Mouse (Mus musculus) liver, adult 2 months (tissue): ENCODE data around the gene Zfp36l2. TPM values are rescaled to one million over a fixed set of nuclear protein-coding genes. Genes with fewer than 3 reads are reported as not detected.
"Not testable (repeated sequence)": the region's sequence is repeated elsewhere in the genome, so short reads cannot be mapped to it uniquely, and the experiment has no call there.

ENCODE experiments used
- DNase-seq: peaks from one replicate; pipeline ENCODE4 v3.0.0-alpha.2; 2011; ENCODE audit warnings: low read depth, low spot score; ENCODE audit errors: extremely low read depth
- H3K27ac ChIP-seq: fragments of 200-500 bp; replicated peaks from 2 replicates; pipeline ENCODE4 v1.5.1; 2012; ENCODE audit warnings: low read depth, mild to moderate bottlenecking, control low read depth, inconsistent platforms, low read length; ENCODE audit not compliant: insufficient read depth
- H3K27me3 ChIP-seq: fragments of 200-500 bp; 2 replicates; pipeline ENCODE4 v1.6.1; 2012; ENCODE audit warnings: mild to moderate bottlenecking, moderate library complexity, low read length, inconsistent platforms; ENCODE audit not compliant: control insufficient read depth, insufficient read depth
- H3K36me3 ChIP-seq: fragments of 200-500 bp; 2 replicates; pipeline ENCODE4 v1.6.1; 2012; ENCODE audit warnings: low read length, inconsistent platforms; ENCODE audit not compliant: control insufficient read depth, insufficient read depth
- H3K4me1 ChIP-seq: fragments of 200-500 bp; 2 replicates; pipeline ENCODE4 v1.6.1; 2011; ENCODE audit warnings: low read length; ENCODE audit not compliant: control insufficient read depth, insufficient read depth
- H3K4me3 ChIP-seq: fragments of 200-500 bp; 2 replicates; pipeline ENCODE4 v1.5.1; 2011; ENCODE audit warnings: low read depth, mild to moderate bottlenecking, control low read depth, low read length, moderate library complexity; ENCODE audit not compliant: insufficient read depth
- H3K79me2 ChIP-seq: fragments of 200-500 bp; 2 replicates; pipeline ENCODE4 v1.6.1; 2012; ENCODE audit warnings: inconsistent platforms, mild to moderate bottlenecking, low read length, moderate library complexity; ENCODE audit not compliant: control insufficient read depth, insufficient read depth
- H3K9ac ChIP-seq: fragments of 200-500 bp; 2 replicates; pipeline ENCODE4 v1.6.1; 2012; ENCODE audit warnings: low read depth, mild to moderate bottlenecking, control low read depth, inconsistent platforms, low read length
- CTCF ChIP-seq: fragments of 200-500 bp; IDR thresholded peaks from 2 replicates; pipeline ENCODE4 v1.5.1; 2011; ENCODE audit warnings: low read depth, low read length, control low read depth
- POLR2A ChIP-seq: fragments of 200-500 bp; IDR thresholded peaks from 2 replicates; pipeline ENCODE4 v1.6.1; 2011; ENCODE audit warnings: low read length, control low read depth; ENCODE audit not compliant: insufficient read depth; ENCODE audit errors: extremely low read depth
- WGBS: fragments of 180-500 bp; shearing (Covaris S2); methylation state at CpG from one replicate; pipeline ENCODE4 v1.1.7; 2018; 5-methylcytosine and 5-hydroxymethylcytosine counted together
- polyA plus RNA-seq: library from polyadenylated mRNA; depleted of rRNA; stranded (reverse); fragments of >200 nt; gene quantifications from 2 replicates; pipeline ENCODE4 v1.2.3, GENCODE M21; 2012; rRNA removed
- total RNA-seq: library from RNA; depleted of rRNA; stranded (reverse); fragments of >200 nt; gene quantifications from 2 replicates; pipeline ENCODE4 v1.2.3, GENCODE M21; 2014; rRNA removed

Zfp36l2 gene
- total RNA-seq = 18.7 and 22.3 TPM in 2 replicates
- 17.3 and 26.5 TPM in 2 replicates for polyA plus RNA-seq

DNA sequence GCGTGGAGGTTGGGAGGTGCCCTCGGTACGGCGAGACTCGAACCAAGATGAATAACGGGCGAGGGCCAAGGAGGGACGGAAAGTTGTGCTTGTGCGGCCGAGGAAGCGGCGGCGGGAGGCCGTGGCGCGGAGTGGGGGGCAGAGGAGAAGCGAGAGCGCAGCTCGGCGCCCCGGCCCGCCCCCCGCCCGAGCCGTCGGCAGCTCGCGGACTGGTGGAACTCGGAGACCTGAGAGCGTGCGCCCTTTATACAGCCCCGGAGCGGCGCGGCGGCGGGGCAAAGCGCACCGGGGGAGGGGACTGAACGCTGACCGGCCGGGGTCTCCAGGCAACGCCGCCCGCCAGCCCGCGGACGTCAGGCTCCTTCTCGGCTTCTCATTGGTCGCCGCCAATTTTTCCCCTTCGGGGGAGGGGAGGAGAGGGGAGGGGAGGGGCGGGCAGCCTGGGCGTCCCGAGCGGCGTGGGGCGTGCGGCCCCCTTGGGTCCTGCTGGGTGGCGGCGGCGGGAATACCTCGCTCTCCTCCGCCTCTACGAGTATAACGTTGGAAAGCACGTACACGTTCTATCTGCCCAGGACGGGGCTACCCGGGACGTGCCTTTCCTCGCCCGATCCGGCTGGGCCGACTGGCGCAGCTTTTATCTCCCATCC lies at the start of gene Zfp36l2:
Zfp36l2 (minus strand) TSS at position 221 of the 647 bp plus-strand sequence.
- Histone ChIP-seq H3K27me3 (no peaks in the 10 kb centered on the region), H3K79me2 (peaks cover 16% of the 10 kb centered on the region), H3K27ac (peak within 1 kb of the TSS; percentile 98), H3K4me3 (peak within 1 kb of the TSS; percentile 94), H3K9ac (peak within 1 kb of the TSS; percentile 97), H3K36me3 (peaks cover 11% of the 10 kb centered on the region), H3K4me1 (peaks cover 9% of the 10 kb centered on the region)
- TF ChIP-seq POLR2A = peak; percentile 98
- TF ChIP-seq CTCF = no peak
- under 1% methylated on average over 68 of the region's 76 CpGs for WGBS
- DNase-seq = peak; percentile 78

GRCm38 (mm10) chr17:84236781-84237557 lies 49.2 kb upstream of the Zfp36l2 start:
- Histone ChIP-seq H3K4me3 (no peak overlapping the region), H3K36me3 (no peaks in the 10 kb centered on the region), H3K4me1 (peaks cover 18% of the 10 kb centered on the region), H3K27ac (peak overlapping the region; percentile 74), H3K27me3 (no peaks in the 10 kb centered on the region), H3K79me2 (no peaks in the 10 kb centered on the region), H3K9ac (no peak overlapping the region)
- DNase-seq = peak; percentile 43
- WGBS = 63% methylated on average over 7 of the region's 7 CpGs
- TF ChIP-seq CTCF (no peak), POLR2A (no peak)

- Histone ChIP-seq H3K9ac (no peak overlapping the region), H3K4me3 (no peak overlapping the region), H3K27me3 (no peaks in the 10 kb centered on the region), H3K4me1 (peaks cover 18% of the 10 kb centered on the region), H3K27ac (peak overlapping the region; percentile 20; the same call in 1 of the 2 replicates), H3K36me3 (no peaks in the 10 kb centered on the region), H3K79me2 (no peaks in the 10 kb centered on the region)
- 86% methylated on average over 4 of the region's 4 CpGs for WGBS
- TF ChIP-seq CTCF (no peak), POLR2A (no peak)
- DNase-seq = no peak
Observed at GRCm38 (mm10) chr17:84235399-84235928, 47.7 kb upstream of the Zfp36l2 start.

GRCm38 (mm10) chr17:84234785-84235184 lies 47.0 kb upstream of the Zfp36l2 start:
- H3K4me1 ChIP-seq = peaks cover 18% of the 10 kb centered on the region
- not testable (repeated sequence) for H3K4me3 ChIP-seq, H3K79me2 ChIP-seq, H3K36me3 ChIP-seq, H3K27me3 ChIP-seq, DNase-seq, H3K27ac ChIP-seq
- H3K9ac ChIP-seq = peak overlapping the region; percentile 66; the same call in 1 of the 2 replicates
- 100% methylated on average over 2 of the region's 4 CpGs for WGBS

DNA sequence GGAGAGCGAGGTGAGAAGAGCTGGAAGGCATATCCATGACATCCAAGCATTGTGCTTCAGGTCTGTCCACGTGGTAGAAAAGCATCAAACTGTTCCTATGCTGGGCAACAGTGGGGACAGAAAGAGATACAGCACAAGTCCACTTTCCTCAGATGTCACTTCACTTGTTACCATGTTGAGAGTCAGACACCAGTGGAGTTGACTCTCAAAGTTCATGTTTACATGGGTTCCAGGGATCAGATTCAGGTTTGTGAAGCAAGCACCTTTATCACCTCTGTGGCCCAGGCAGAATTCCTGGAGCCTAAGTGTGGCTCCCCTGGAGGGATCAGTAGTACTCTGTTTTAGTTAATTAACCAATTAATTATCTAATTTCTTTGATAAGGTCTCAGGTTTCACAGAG lies 46.0 kb upstream of the Zfp36l2 start:
- Histone ChIP-seq H3K4me3 (no peak overlapping the region), H3K9ac (no peak overlapping the region), H3K27me3 (no peaks in the 10 kb centered on the region), H3K36me3 (peaks cover 2% of the 10 kb centered on the region; the same call in 1 of the 2 replicates), H3K79me2 (no peaks in the 10 kb centered on the region), H3K4me1 (peaks cover 12% of the 10 kb centered on the region), H3K27ac (peak overlapping the region; percentile 21; the same call in 1 of the 2 replicates)
- DNase-seq = peak; percentile 76
- TF ChIP-seq POLR2A (no peak), CTCF (no peak)
- 60% methylated on average over 2 of the region's 2 CpGs for WGBS

GRCm38 (mm10) chr17:84231361-84231760 lies 43.6 kb upstream of the Zfp36l2 start:
- Histone ChIP-seq H3K4me1 (peaks cover 7% of the 10 kb centered on the region), H3K79me2 (no peaks in the 10 kb centered on the region), H3K27me3 (no peaks in the 10 kb centered on the region), H3K27ac (no peak overlapping the region), H3K36me3 (peaks cover 2% of the 10 kb centered on the region; the same call in 1 of the 2 replicates), H3K4me3 (no peak overlapping the region), H3K9ac (no peak overlapping the region)
- TF ChIP-seq POLR2A = no peak
- no peak for TF ChIP-seq CTCF
- DNase-seq = no peak
- 83% methylated on average over 2 of the region's 2 CpGs for WGBS
